Mouse (Mus musculus) spleen, postnatal 14 days (tissue): ENCODE results near the gene Ankrd44.
A peak's percentile ranks its signal among the peaks of the same experiment; 100 is the strongest.
"Not testable (repeated sequence)": the region's sequence is repeated elsewhere in the genome, so short reads cannot be mapped to it uniquely, and the experiment has no call there.

Experiments
- DNase-seq, 2 experiments: peaks; one replicate each; pipeline ENCODE4 v3.0.0; 2021 to 2022; ENCODE audit warnings: low spot score in 2 of 2

The Ankrd44 gene

DNA sequence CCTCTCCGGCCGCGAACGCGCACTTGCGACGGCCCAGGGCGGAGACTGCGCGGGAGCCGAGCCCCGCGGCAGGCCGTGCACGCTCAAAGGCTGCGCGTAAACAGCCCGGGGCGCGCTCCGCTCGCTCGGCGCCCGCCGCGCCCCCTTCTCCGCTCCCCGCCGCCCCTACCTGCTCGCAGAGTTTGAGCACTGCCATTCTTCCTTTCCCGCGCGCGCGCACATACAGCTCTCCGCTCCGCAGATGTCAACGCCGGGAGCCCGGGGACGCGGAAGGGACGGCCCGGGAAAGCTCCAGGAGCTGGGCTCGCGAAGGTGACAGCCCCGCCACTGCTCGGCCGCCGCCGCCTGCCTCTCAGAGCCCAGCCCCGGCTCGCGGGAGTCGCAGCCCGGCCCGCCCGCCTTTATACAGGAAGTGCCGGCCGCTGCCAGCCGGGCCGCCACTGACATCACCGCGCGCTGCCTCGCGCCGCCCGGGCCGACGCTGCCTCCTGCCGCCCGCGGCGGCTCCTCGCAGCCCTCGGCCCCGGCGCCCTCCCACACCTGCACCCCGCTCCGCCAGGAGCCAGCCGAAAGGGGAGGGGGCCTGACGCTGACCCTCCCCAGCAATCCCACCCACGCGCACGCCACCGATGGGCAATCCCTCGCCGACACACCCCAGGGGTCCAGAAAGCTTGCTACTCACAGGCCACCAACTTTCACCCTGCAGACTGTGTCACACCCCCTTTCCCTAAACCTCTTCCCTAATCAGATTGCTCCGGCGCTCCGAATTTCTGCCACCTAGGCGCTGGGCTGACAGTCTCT is at the start of gene Ankrd44:
Gene Ankrd44, minus strand, starts transcription at position 417 of the 801 bp plus-strand sequence.
- peak; percentile 62 to 75 for DNase-seq

DNA sequence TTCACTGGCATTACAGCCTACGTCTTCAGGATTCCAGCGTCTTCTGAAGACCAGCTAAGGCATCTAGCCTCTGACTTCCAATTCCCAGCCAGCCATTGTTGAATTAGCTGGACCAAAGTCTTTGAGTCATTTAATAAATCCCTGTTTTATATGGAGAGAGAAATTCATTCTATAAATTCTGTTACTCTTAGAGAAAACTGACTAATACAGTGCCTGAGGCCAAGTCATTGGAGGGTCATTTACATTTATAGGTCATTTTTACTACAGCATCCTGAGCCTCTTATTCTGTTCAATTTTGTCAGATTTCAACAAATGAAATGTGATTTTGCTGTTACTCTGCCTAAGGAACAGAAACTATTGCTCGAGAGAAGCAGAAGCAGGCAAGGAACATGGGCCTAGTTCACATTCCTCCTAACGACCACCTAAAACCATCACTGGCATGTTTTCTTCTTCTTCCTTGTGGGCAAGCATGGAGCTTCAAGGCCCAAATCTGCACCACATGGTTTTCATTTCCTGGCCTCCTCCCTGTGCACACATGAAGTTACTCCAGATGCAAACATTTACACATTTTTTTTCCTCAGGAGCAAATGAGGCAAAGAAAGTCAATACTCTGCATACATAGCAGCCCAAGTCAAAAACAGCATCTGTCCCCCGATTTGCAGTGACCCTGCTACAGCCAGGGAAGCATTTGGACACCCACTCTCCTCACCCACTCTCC is 45.7 kb upstream of the Ankrd44 start:
- DNase-seq = no peak

DNA sequence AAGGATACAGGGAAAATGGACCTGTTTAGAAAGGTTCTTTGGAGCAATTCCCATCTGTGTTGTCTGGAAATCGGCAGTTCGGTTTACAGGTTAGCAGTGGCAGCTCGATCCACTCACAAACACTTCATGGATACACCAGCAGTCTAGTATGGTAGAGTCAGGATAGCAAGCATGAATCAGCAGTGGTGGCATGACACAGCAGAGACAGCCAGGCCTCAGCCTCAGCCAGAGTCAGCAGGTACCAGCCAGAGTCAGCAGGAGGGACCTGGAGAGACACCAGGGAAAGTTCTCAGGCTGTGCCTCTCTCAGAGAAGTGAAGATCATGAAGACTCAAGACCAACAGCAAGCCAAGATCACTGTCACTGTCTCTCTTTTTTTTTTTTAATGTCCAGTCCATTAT is 40.7 kb upstream of the Ankrd44 start:
- no peak for DNase-seq

DNA sequence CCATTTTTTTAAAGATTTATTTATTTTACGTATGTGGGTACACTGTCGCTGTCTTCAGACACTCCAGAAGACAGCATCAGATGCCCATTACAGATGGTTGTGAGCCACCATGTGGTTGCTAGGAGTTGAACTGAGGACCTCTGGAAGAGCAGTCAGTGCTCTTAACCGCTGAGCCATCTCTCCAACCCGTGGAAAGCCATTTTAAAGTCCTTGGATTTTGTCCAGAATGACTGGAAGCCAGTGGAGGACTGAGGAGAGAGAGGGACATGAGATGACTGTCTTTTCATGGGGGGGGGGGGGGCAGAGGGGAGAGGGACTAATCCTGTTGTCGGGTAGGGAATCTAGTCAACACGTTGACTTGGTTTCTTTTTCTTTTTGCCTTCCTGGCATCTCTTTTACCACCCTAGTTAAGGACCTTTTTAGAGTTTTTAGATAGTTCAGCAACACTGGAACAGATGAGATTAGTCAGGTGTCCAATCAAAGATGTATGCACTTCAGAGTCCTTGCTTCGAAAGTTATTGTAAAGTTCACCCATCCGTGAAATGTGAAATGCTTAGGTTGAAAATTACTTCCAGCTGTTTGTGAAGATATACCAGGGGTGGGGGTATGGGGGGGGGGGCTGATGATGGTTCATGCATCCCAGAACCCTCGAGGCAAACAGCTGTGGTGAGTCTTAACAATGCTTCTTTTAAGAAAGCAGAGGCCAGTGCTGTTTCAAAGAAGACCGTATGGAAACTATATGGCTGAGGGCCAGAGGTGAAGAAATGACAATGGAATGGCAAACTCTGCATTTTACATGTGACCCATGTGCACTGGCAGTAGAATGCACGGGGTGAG is 39.2 kb upstream of the Ankrd44 start:
- no peak for DNase-seq

DNA sequence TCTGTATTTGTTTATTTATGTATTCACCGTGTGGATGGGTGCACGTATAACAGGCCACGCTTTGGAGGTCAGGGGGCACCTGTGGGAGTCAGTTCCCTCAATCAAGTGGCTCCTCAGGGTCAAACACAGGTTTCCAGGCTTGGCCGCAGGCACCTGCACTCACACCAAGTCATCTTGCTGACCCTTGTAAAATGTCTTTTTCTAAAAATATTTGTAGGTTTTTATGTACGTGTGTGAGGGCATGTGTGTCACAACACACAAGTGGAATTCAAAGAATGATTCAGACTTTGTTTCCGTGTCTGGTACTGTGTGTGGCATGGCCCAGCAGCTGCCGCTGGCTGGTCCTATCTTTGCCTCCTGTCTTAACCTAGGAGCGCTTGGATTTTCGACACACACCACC is 35.5 kb upstream of the Ankrd44 start:
- DNase-seq = no peak

DNA sequence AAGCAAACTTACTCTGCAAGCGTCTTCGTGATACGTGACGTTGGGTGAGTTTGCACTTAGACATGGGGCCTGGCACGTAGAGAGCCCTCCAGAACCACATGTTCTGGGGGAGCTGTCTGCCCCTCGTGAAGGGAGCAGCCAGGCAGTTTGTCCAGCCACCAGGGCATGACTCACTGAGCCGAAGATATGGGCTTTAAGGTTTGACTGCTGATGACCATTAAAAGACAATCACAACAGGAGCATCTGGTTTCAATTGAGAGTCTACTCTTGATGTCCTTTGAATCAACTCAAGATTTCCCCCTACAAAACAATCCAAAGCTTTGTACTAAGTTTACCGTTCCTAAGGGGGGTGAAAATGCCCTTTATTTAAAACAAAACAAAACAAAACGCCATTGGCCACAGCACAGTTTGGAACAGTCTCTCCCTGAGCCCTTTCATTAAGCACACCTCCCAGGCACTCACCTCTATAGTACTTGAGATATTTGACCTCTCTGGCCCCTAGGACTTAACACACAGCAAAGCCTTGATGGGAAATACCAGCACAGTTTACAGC is 34.5 kb upstream of the Ankrd44 start:
- DNase-seq = no peak

DNA sequence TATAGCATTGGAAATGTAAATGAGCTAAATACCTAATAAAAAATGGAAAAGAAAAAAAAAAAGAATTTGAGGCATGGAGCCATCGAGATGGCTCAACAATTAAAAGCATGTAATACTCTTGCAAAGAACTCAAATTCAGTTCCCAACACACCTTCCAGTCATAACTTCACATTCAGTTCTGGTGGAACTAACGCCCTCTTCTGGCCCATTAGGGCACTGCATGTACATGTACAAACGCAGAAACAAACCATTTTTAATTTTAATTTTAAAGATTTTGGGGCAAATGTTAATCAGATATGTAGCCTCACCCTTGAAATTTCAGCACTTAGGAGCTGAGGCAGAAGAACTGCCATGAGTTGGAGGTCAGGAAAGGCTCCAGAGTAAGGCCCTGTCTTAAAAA is 32.3 kb upstream of the Ankrd44 start:
- peak in 1 of 2 experiments; percentile 7 for DNase-seq

DNA sequence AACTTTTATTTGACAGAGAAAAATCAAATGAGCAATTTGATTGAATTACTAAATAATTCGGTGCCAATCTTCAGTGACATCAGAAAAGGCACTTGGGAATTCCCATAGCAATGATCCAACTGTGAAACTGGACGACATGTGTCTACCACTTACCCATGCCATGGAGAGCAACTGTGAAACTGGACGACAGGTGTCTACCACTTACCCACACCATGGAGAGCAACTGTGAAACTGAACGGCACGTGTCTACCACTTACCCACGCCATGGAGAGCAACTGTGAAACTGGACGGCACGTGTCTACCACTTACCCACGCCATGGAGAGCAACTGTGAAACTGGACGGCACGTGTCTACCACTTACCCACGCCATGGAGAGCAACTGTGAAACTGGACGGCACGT is 30.8 kb upstream of the Ankrd44 start:
- not testable (repeated sequence) for DNase-seq

DNA sequence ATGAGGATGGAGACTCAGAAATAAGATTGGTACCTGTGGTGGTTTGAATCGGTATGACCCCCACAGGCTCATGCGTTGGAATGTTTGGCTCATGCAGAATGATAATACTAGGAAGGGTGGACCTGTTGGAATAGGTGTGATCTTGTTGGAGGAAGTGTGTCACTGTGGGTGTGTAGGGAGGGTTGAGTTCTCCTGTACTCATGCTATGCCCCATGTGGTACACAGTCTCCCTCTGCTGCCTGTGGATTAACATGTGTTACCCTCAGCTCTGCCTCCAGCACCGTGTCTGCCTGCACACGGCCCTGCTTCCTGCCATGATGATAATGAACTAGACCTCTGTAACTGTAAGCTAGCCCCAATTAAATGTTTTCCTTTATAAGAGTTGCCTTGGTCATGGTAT is 28.7 kb upstream of the Ankrd44 start:
- no peak for DNase-seq

DNA sequence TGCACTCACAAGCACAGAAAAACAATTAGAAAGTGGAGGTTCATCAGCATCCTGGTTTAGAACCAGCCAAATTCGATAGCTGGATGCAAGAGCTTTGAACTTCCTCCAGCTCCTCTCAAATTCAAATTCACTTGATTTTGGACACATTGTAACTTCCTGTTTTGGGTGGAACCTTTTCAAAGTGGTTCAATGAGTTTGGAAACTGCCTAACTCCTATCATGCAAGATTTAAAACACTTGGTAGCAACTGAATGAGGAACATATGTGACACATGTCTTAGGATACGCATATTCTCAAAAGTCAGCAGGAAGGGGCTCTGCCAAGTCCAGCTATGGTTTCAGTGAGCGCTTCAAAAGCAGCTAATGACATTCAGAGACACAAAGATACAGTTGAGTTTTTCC is 18.5 kb upstream of the Ankrd44 start:
- no peak for DNase-seq

DNA sequence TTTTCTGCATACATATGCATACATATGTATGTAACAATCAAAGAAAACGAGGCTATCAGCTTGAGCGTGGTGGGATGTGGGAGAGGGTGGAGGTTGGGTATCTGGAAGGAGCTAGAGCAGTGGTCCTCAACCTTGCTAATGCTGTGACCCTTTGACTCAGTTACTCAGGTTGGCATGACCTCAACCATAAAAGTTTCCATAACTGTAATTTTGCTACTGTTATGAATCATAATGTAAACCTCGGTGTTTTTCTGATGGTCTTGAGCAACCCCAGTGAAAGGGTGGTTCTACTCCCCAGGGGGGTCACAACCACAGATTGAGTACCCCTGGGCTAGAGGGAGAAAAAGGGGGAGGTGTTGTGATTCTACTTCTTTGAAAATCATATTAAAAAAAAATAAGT is 9.3 kb upstream of the Ankrd44 start:
- DNase-seq = no peak

DNA sequence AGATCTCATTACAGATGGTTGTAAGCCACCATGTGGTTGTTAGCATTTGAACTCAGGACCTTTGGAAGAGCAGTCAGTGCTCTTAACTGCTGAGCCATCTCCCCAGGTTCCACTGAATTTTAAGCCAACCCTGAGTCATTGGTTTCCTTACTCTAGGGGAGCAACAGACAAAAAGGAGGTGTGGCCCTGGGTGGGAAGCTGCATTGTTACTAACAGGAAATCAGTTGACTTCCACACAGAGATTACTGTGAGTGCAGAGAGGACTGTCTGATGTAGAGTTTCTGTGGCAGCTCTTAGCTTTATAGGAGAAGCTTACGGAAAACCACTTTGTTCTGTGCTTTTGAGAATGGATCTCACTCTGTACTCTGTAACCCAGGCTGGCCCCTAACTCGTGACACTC is 8.7 kb upstream of the Ankrd44 start:
- DNase-seq = no peak

DNA sequence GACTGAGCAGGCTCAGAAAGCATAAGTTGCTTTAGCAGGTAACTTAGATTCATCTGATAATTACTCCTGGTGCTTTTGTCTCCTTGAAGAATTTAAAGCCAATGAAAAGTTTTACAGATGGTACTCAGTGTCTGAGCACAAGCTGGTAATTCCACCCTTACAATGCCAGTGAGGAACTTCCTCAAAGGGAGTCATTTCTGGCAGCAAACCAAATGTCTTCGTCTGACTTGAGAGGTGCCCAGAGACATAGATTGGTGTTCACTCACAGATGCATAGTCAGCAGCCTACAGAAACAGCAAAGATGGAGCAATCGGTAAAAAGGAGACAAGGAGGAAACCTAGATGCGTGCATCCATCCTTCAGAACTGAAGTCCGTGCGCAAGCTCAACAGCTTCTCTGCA is 7.5 kb upstream of the Ankrd44 start:
- DNase-seq = no peak

DNA sequence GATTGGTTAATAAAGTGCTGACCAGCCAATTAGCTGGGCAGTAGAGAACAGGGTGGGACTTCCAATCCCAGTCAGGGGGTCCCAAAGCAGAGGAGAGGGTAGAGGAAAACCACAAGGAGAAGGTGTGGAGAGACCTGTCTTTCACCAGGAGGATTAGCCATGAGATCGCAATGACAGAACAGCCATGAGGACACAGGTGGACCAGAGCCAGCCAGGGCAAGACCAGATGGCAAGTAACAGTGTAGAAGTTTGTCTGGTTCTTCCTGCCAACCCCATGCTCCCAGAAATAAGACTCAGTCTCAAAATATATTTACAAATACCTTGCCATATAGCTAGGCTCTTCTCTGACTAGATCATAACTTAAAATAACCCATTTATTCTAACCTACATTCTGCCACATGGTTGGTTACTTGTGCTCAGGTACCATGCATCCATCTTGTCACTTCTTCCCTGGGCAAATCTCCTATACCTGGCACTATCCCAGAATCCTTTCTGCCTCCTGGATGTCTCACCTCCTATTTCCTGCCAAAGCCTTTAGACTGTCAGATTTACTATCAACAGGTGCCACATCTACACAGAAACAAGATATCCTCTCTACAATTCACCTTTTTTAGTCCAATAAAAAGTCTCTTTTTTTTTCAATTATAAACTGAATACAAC is 6.4 kb upstream of the Ankrd44 start:
- DNase-seq = no peak

DNA sequence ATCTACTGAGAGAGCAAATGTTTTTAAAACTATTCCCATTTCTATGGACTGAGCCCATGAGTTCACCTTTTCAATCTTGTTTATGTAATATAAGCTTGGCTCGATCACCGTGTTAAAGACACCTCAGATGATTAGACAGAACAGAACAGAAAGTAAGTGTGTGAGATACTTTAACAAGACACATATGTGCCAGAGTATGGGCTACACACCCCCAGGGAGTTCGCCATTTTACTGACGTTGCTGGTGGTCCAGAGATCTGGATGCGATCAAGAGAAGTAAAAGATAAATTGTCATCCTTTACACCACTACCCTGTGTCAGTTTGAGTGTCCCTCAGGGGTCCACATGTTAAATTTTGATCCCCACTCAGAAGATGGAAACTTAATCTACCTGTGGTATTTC is 5.0 kb upstream of the Ankrd44 start:
- no peak for DNase-seq

DNA sequence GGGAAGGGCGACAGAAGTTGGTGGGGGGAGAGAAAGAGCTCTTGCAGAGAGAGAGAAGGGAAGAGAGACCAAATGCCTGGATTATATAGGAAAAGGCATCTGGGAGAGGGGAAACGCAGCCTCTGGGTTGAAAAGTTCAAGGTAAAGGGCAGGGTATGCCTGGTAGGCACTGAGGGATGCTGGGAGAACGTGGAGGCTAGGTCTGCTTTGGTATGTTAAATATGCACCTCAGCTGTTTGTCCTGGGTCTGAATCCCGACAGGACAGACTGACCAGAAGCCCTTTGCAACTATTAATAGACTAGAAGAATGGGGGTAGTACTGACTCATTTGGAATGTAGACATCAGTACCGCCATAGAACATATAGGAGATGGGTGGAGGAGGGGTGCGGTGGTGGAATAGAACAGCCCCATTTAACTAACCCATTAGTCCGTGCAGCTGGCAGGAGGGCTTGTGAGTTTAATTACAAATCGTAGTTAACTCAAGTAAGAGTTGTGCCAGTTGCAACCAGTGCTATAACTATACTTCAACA is 4.5 kb upstream of the Ankrd44 start:
- DNase-seq = no peak

DNA sequence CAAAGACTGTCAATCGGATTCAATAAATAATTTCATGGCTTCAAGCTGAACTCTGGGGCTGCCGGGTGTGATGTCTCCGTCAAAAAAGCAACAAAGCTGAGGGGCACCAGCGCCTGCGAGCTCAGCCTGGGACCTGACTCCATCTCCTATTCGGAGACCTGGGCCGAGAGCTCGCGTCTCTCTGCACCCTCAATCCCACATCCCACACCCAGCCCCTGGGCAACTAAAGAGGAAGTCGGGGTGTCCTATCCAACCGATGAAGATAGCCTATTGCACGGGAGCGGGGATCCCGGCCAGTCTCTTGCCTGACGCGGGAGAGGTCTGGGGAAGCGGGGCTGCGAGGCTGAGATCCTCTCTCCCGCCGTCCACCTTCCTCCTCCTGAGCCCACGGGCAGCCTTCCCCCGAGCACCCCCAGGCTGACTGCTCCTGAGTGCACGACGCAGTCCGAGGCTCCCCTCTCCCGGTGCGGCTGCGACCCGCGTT is 694 bp downstream of the Ankrd44 start:
- DNase-seq = peak in 1 of 2 experiments; percentile 22

DNA sequence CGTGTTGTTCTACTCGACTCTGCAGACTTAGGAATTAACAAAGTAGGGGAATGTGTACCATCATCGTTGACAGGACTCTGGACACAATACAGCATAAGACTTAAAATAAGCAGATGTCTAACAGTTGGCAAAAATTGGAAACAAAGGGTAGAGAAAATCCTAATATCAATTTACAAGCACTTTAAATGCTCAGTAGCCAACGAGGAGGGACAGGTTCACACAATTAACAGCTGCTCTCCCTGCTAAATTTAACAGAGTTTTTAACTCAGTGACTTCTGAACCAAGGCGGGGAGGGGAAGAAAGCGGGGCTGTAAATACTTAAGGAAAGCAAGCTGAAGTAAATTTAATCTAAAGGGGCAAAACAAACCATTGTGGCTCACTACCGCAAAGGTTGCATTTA is 1.4 kb downstream of the Ankrd44 start:
- DNase-seq = no peak

DNA sequence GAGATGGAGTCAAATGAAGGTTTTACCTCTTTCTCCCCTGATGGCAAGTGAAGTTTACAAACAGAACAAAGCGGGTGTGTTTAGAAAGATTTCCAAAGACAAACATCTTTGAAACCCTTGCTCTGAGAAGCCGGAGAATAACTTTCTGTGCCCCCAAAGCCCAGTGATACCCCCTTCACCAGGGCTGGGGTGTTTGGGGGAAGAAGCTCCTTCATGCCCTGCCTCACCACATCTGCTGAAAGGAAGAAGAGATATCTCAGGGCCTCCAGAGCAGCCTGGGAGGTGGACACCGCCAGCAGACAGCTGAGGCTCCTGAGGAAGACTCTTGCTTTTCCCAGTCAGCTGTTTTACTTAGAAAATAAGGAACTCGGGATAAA is 1.9 kb downstream of the Ankrd44 start:
- DNase-seq = no peak

DNA sequence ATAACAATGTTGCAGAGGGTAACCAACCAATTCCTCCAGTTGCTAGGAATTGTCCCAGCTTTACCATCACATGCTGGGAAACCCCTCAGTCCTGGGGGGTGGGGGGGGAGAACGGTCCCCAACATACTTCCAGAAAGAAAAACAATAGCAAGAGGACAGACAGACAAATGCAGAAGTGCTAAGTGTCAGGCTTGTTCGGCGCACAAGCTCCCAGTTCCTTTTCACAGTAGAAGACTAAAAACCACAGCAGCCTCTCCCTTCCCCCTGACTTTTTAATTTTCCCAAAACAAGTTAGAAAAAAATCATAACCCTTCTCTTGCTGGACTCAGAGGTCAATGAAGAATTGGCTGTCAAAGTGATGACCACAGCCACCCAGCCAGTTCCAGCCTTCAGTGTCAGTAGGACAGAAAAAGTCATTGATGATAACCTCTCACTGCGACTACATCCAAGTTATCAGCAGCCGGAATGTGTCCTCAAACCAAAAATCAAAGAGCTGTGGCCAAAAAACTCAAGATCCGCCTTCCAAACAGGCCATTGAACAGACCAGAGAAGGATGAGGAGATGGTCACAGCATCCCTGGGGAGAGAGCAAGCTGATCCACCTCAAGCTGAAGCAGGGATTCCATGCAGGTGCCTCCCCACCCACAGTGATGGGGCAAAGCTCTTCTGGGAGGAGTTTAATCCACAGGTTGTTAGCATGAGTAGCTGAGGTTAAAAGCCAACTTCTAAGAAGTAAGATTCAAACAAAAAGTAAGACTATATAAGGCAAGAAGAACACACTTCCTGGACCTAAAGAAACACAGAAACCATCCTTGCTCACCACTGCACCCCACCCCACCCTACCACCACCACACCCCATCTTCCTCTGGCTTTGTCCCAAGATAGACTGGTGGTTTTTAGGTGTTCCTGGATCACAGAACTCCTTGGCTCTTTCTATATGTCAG is 2.5 kb downstream of the Ankrd44 start:
- no peak for DNase-seq
